ENCODE assay signal across 8 mouse cellular contexts in the genomic region with DNA sequence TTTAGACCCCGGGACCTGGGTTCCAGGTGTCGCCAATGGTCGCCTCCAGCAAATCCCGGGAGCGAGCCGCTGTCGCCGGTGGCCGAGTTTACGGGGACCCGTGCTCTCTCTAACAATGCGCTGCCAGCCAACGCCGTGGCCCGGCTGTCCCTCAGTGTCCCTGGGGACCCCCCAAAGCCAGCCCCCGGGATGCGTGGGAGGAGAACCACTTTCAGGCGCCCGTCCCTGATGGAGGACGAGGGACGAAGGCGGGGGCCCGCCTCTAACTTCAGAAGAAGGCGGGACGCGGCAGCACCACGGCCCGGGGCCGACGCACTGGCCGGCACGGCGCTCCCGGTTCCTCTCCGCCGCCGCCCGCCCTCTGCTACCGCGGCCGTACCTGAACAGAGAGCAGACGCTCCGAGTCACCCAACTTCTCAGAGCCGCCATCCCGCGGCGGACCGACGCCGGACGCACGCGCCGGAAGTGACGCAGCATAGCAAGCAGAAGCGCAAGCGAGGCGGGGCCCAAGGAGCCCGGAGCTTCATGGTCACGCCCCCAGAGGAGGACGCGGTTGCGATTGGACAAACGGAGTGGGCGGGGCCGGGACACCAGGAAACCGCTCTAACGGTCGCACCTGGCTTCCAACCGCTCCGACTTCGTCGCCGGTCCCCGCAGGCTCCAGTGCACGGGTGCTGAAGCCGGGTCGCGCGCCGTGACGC. TPM values are rescaled to one million over a fixed set of nuclear protein-coding genes. Genes with fewer than 3 reads are reported as not detected.
A peak's percentile ranks its signal among the peaks of the same experiment; 100 is the strongest.
DNase-seq lines count a peak whose midpoint lies in the region; ATAC-seq lines count a peak whose summit lies in the region.

A gene (minus strand): TSS at position 485 of the 701 bp plus-strand sequence.

- peak; percentile 97 for ATAC-seq in inflammation-experienced regulatory T-cells, adult 6 months
- ATAC-seq in megakaryocyte-erythroid progenitor cell, adult 5-6 weeks (replicated peaks; ENCODE audit: low FRiP score, low TSS enrichment, poor library complexity, severe bottlenecking): peak; percentile 90

- peak; percentile 99 to 100 for DNase-seq in adrenal gland, adult (ENCODE audit: inconsistent age in 2 of 2, low spot score in 1 of 2)
- peak; percentile 100 for DNase-seq in embryo, embryonic 10.5 days (ENCODE audit: low spot score)
- peak; percentile 99 for DNase-seq in gastrocnemius, postnatal 14 days
- peak; percentile 98 to 100 for DNase-seq in left cerebral cortex, postnatal 10 days (ENCODE audit: extremely low spot score in 1 of 2, low spot score in 2 of 2)
- peak; percentile 99 for DNase-seq in right cerebral cortex, postnatal 25 days
- peak; percentile 95 to 98 for DNase-seq in urinary bladder, postnatal 4 days (ENCODE audit: low spot score in 2 of 2)

- intact Hi-C loops in gastrocnemius, postnatal 14 days (cut with DNase I; ENCODE audit: low total_unique reads): no loop called here
- intact Hi-C loops in left cerebral cortex, postnatal 10 days (cut with DNase I): no loop called here

RNA-seq across cellular contexts. Expression of the gene that starts here (rescaled TPM):
- total RNA-seq in gastrocnemius, postnatal 14 days (2021): 10 to 100 TPM; 35.7 to 36.8 TPM
- 10 to 100 TPM; 64.1 to 86.9 (median 84.4) TPM for polyA plus RNA-seq in inflammation-experienced regulatory T-cells, adult 6 months (2017; shearing (Covaris generic))
- 10 to 100 TPM; 41.3 to 45.8 TPM for total RNA-seq in left cerebral cortex, postnatal 10 days (2021)
- 70.4 and 76.8 TPM in 2 replicates for total RNA-seq in megakaryocyte-erythroid progenitor cell, adult 5-6 weeks (2014; fragmentation: Nextera tagmentation)
- 49.8 and 71.1 TPM in 2 replicates for total RNA-seq in megakaryocyte-erythroid progenitor cell, adult 5-6 weeks (2017)

Comparison
In these comparisons a context has a peak if more than half of its experiments do, and no peak if none do; other contexts are left out.
1. Peak in every context shown above with its lines: DNase-seq and ATAC-seq.